ENCODE assay signal across 27 mouse cellular contexts in the genomic region with DNA sequence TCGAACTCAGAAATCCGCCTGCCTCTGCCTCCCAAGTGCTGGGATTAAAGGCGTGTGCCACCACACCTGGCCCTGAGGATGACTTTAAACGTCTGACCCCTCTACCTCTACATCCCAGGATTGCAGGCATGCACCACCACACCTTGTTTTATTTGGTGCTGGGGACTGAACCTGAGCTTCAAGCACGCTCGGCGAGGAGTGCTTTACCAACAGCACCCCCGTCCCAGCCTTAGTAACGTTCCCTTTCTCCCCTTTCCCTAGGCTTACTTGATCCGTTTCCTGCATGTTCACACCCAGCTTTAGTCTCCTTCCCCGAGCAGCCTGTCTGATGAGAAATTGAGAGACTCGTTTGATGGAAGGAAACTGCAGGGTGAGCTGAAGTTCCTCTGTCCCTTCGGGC.
"Had no signal": no experiment of that assay in that cellular context is flagged by ENCODE, and none has a peak within 500 bp of the region (broad histone marks: within the 10 kb centered on the region; RNA-seq: fewer than 3 reads in every experiment).

No protein-coding gene starts in this region.

- H3K4me3 ChIP-seq: embryonic facial prominence, embryonic 10.5 days; embryonic facial prominence, embryonic 12.5 days; embryonic facial prominence, embryonic 13.5 days; embryonic facial prominence, embryonic 15.5 days; erythroblast, embryonic 14.5 days; forebrain, embryonic 10.5 days; forebrain, embryonic 12.5 days; forebrain, embryonic 13.5 days; forebrain, embryonic 15.5 days; gastrocnemius, adult 2 months; heart, adult 2 months had no signal

- H3K9me3 ChIP-seq: embryonic facial prominence, embryonic 10.5 days; embryonic facial prominence, embryonic 12.5 days; embryonic facial prominence, embryonic 13.5 days; embryonic facial prominence, embryonic 15.5 days; forebrain, embryonic 10.5 days; forebrain, embryonic 12.5 days; forebrain, embryonic 13.5 days; forebrain, embryonic 15.5 days had no signal

- H3K27ac ChIP-seq: embryonic facial prominence, embryonic 10.5 days; embryonic facial prominence, embryonic 12.5 days; embryonic facial prominence, embryonic 13.5 days; embryonic facial prominence, embryonic 15.5 days; forebrain, embryonic 10.5 days; forebrain, embryonic 12.5 days; forebrain, embryonic 13.5 days; forebrain, embryonic 15.5 days; gastrocnemius, adult 2 months; heart, adult 2 months had no signal

- H3K27me3 ChIP-seq: embryonic facial prominence, embryonic 12.5 days; embryonic facial prominence, embryonic 13.5 days; embryonic facial prominence, embryonic 15.5 days; forebrain, embryonic 15.5 days had no signal

- H3K4me2 ChIP-seq: embryonic facial prominence, embryonic 12.5 days; embryonic facial prominence, embryonic 13.5 days; embryonic facial prominence, embryonic 15.5 days; forebrain, embryonic 12.5 days; forebrain, embryonic 13.5 days; forebrain, embryonic 15.5 days had no signal

- DNase-seq: cerebellum, adult 8-10 months; cerebellum, adult 9-10 months; cerebellum, adult 9-11 months; cerebellum, postnatal 10 days; cerebellum, postnatal 14 days; cerebellum, postnatal 25 days; cerebellum, postnatal 36 days; embryo, embryonic 11 days; forebrain, postnatal 0 days; gastrocnemius, adult 2 months; gastrocnemius, postnatal 10 days; gastrocnemius, postnatal 14 days; gastrocnemius, postnatal 25 days; gastrocnemius, postnatal 36 days; heart, adult 18-20 months; heart, adult 2 months had no signal

- H3K9ac ChIP-seq: embryonic facial prominence, embryonic 12.5 days; embryonic facial prominence, embryonic 13.5 days; embryonic facial prominence, embryonic 15.5 days; forebrain, embryonic 12.5 days; forebrain, embryonic 13.5 days; forebrain, embryonic 15.5 days; forebrain, postnatal 0 days had no signal

- ATAC-seq: forebrain, embryonic 13.5 days; forebrain, embryonic 14.5 days; forebrain, embryonic 15.5 days; forebrain, embryonic 16.5 days; forebrain, postnatal 0 days had no signal

- H3K36me3 ChIP-seq: embryonic facial prominence, embryonic 10.5 days; embryonic facial prominence, embryonic 12.5 days; embryonic facial prominence, embryonic 13.5 days; embryonic facial prominence, embryonic 15.5 days; forebrain, embryonic 10.5 days; forebrain, embryonic 12.5 days; forebrain, embryonic 15.5 days had no signal

- H3K4me1 ChIP-seq: embryonic facial prominence, embryonic 10.5 days; embryonic facial prominence, embryonic 12.5 days; embryonic facial prominence, embryonic 15.5 days had no signal
